Mouse (Mus musculus) thymus, adult 2 months (tissue): Measurements from ENCODE around the gene Brip1.

Experiments
- CTCF ChIP-seq: fragments of 200-500 bp; IDR thresholded peaks from 2 replicates; pipeline ENCODE4 v1.5.1; 2012; ENCODE audit warnings: mild to moderate bottlenecking, control low read depth, low read length, moderate library complexity, borderline replicate concordance; ENCODE audit not compliant: control insufficient read depth, poor library complexity, insufficient read depth; ENCODE audit errors: extremely low read depth
- POLR2A ChIP-seq: fragments of 200-500 bp; IDR thresholded peaks from 2 replicates; pipeline ENCODE4 v1.6.1; 2012; ENCODE audit warnings: mild to moderate bottlenecking, low read length, control low read depth, moderate library complexity; ENCODE audit not compliant: control insufficient read depth, poor library complexity, insufficient read depth; ENCODE audit errors: extremely low read depth

DNA sequence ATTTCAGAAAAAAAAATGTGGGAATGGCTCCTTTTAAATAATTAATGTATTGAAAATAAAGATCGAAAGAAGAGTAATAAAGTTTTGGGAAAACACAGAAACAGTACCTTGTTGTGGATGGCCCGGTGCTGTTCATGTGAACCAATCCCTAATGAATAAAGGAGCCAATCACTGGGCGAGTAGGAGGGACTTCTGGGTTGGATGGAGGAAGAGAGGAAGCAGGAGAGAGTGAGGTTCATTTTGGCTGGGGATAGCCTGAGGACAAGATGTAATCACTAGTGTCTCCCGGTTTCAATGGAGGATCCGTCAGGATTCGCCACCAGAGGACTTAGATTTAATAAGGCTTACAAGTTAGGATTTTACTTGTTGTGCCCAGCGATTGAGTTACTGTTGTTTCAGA is 145.2 kb downstream of the Brip1 start:
- no peak for TF ChIP-seq POLR2A
- no peak for TF ChIP-seq CTCF
